Mouse (Mus musculus) 416B (cell line): ENCODE measurements at regions not wholly inside any gene's neighbourhood (a gene's known extent, or its start where the extent isn't known, plus 50 kb on each side); places are given as distances from the start of the nearest gene placed in this dataset.

Experiments
- DNase-seq: peaks from one replicate; pipeline ENCODE4 v3.0.0; 2011; ENCODE audit warnings: low read depth

GRCm38 (mm10) chr9:30285324-30285599 is 141.6 kb upstream of the Snx19 start:
- DNase-seq, result no peak

- DNase-seq, result peak; percentile 15
Observed at GRCm38 (mm10) chr9:30299844-30300243, 127.1 kb upstream of the Snx19 start.

GRCm38 (mm10) chr9:30308281-30308680 is 118.6 kb upstream of the Snx19 start:
- no peak for DNase-seq

- peak; percentile 26 for DNase-seq
Observed at GRCm38 (mm10) chr9:30313360-30313759, 113.5 kb upstream of the Snx19 start.

- no peak for DNase-seq
Observed at GRCm38 (mm10) chr9:30314355-30315171, 112.3 kb upstream of the Snx19 start.

GRCm38 (mm10) chr9:30315172-30315644 is 111.7 kb upstream of the Snx19 start:
- DNase-seq, result peak; percentile 3

GRCm38 (mm10) chr9:30344866-30345265 is 82.0 kb upstream of the Snx19 start:
- no peak for DNase-seq

- DNase-seq, result no peak
Observed at GRCm38 (mm10) chr9:30353965-30354364, 72.9 kb upstream of the Snx19 start.

- no peak for DNase-seq
Observed at GRCm38 (mm10) chr9:30355642-30356041, 71.3 kb upstream of the Snx19 start.

GRCm38 (mm10) chr9:30369554-30370440 is 57.1 kb upstream of the Snx19 start:
- DNase-seq, result no peak

- DNase-seq, result no peak
Observed at GRCm38 (mm10) chr9:30370789-30371188, 56.1 kb upstream of the Snx19 start.

- no peak for DNase-seq
Observed at GRCm38 (mm10) chr9:30376908-30377307, 50.0 kb upstream of the Snx19 start.
